Mouse (Mus musculus) gastrocnemius, postnatal 10 days (tissue): Measurements from ENCODE around the gene Lamc3. TPM values are rescaled to one million over a fixed set of nuclear protein-coding genes. Genes with fewer than 3 reads are reported as not detected.
A peak's percentile ranks its signal among the peaks of the same experiment; 100 is the strongest.
"Not testable (repeated sequence)": the region's sequence is repeated elsewhere in the genome, so short reads cannot be mapped to it uniquely, and the experiment has no call there.

Experiments
- DNase-seq: peaks from one replicate; pipeline ENCODE4 v3.0.0; 2021; ENCODE audit warnings: mixed read lengths
- total RNA-seq, 2 experiments: library from RNA; stranded (reverse); gene quantifications; 2 replicates each; pipeline ENCODE4 v1.2.3; 2021

Lamc3 gene
- total RNA-seq, 2 experiments from 2014 or later = 0.25 to 0.26 TPM

DNA sequence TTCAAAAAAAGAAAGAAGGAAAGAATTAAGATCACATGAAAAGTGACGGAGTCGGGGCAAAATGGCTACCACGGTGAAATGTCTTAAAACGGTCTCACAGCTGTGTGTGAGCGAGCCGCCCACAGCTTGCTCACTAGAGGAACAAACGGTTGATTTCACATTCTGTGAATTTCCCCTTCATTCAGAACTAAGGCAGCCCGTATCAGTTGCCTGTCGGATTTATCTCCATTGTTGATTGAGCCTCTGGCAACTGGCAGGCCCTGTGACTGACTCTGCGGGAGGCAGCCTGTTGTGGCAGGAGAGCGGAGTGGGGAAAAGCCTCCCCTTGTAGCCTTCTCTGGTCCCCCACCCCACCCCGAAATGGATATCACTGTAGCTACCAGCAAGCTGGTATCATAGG lies 10.6 kb upstream of the Lamc3 start:
- no peak for DNase-seq

- no peak for DNase-seq
Observed at GRCm38 (mm10) chr2:31878610-31879009, 8.5 kb upstream of the Lamc3 start.

GRCm38 (mm10) chr2:31880868-31881267 lies 6.2 kb upstream of the Lamc3 start:
- no peak for DNase-seq

DNA sequence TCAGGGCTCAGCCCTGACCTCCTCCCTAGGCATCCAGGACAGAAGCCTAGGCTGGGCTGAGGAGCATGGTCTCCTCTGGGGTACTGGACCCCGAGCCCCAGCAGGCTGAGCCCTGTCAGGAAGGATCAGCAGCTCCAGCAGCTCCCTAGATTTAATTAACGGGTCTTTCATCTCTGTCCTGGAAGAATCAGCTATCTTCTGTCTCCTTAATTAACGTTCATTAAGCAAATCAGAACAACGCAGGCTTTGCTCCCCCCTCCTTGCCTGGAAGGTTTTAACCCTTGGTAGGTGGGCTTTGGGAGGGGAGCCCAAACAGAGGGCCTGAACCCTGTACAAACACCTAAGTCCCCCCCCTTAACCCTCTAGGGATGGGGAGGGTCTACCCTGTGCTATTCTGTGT lies 4.0 kb upstream of the Lamc3 start:
- DNase-seq = no peak

DNA sequence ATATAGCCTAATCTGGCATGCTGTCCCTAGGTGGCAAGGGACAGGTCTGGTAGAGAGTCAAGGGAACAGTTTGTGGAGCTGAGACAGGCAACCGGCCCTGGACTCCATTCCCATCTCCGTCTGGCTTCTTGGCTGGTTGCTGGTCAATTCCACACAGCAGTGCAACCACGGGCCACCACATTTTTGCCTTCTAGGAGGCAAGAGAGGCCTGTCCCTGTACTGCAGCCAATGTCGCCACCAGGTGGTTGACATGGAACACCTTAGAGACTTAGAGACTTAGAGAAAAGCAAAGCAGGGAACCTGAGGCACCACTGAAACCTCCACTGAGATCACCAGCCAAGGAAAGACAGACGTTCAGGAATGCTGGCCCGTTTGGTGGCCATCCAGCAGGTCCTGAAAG lies 2.3 kb upstream of the Lamc3 start:
- no peak for DNase-seq

DNA sequence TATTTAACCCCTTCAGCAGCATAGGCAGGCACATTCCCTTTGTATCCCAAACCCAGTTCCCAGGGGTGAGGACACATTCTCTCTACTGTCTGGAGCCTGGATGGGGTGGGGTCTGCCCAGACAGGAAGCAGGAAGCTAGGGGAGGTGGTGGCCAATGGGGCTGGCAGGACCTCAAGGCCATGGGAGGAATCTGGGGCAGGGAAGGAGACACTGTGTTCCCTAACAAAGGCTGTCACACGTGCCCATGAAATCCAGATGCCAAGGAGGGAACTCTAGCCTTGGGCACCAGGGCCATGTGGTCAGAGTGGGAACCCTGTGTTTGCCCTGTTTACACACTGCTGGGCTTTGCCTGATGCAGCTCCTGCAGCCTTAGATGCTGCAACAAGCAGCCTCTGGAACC lies 1.8 kb downstream of the Lamc3 start:
- DNase-seq = no peak

GRCm38 (mm10) chr2:31891219-31891618 lies 4.1 kb downstream of the Lamc3 start:
- DNase-seq = no peak

GRCm38 (mm10) chr2:31893110-31893669 lies 6.1 kb downstream of the Lamc3 start:
- DNase-seq = no peak

- DNase-seq = no peak
Observed at GRCm38 (mm10) chr2:31894221-31894870, 7.3 kb downstream of the Lamc3 start.

GRCm38 (mm10) chr2:31900932-31901331 lies 13.8 kb downstream of the Lamc3 start:
- no peak for DNase-seq

DNA sequence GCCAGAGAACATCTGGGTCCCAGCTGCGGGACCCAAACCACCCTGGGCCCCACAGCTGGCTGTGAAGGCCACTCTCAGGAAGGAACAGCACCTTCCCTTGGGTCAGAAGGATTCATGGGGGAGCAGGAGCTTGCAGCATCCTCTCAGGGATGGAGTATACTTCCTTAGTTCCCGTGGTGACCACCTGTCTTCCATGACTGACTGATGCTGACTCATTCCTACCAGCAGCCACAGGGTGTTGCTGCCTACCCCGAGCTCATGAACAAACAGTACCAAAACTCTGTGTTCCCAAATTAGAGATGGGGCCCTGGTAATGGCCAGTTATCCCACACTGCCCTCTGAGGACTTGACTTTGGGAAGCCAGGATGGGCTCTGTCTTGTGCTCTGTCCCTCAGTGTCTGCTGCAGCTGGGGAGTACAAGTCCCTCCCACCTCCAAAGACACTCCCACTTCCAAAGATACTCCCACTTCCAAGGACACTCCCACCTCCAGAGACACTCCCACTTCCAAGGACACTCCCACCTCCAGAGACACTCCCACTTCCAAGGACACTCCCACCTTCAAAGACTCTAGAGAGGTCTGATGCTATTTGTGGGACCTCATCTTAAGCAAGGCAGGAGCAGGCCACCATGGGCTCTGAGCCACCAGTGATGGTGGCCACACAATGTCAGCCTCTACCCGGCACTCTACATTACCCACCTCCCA lies 14.7 kb downstream of the Lamc3 start:
- no peak for DNase-seq

DNA sequence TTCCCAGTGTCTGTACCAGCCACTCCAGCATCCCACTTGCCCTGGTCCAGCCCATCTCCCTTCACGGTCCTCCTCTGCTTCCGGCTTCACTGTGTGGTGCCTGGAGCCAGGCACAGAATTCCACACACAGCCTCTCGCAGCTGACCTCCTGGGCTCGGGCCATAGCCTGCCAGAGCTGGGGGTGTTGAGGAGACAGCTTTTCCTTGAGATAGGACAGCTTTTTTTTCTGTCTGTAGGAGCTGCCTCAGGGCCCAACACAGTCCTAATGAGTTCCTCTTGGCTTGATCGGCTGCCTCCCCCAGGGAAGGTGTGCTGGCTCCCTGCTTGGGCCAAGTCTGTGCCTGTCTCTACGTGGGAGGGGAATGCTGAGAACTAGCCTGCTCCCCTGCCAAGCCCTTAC lies 17.0 kb downstream of the Lamc3 start:
- DNase-seq = no peak

GRCm38 (mm10) chr2:31904622-31905021 lies 17.5 kb downstream of the Lamc3 start:
- no peak for DNase-seq

DNA sequence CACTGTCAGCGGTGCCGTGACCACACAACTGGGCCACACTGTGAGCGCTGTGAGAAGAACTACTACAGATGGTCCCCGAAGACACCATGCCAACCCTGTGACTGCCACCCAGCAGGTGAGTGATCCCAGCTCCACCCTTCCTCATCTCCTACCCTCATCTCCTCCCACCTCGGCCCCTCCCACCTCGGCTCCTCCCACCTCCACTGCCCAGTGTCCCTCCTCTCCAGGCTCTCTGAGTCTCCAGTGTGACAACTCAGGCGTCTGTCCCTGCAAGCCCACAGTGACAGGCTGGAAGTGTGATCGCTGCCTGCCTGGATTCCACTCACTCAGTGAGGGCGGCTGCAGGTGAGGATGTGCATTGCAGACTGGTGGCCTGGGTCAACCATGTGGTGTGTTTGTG lies 18.6 kb downstream of the Lamc3 start:
- no peak for DNase-seq

GRCm38 (mm10) chr2:31906407-31906806 lies 19.3 kb downstream of the Lamc3 start:
- no peak for DNase-seq

- no peak for DNase-seq
Observed at GRCm38 (mm10) chr2:31912575-31912974, 25.5 kb downstream of the Lamc3 start.

DNA sequence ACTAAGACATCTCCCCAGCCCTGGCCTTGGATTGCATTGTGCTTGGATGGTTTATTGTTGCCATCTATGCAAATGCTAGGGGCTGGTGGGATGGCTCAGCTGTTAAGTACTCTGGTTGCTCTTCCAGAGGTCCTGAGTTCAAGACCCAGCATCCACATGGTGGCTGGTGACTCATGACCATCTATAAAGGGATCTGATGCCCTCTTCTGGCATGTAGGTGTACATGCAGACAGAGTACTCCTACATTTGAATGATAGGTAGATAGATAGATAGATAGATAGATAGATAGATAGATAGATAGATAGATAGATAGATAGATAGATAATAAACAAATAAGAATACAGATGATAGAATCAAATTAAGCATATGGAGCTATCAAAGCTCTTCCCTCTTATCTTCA lies 27.1 kb downstream of the Lamc3 start:
- not testable (repeated sequence) for DNase-seq

- DNase-seq = peak; percentile 86
Observed at GRCm38 (mm10) chr2:31915112-31915511, 28.0 kb downstream of the Lamc3 start.

DNA sequence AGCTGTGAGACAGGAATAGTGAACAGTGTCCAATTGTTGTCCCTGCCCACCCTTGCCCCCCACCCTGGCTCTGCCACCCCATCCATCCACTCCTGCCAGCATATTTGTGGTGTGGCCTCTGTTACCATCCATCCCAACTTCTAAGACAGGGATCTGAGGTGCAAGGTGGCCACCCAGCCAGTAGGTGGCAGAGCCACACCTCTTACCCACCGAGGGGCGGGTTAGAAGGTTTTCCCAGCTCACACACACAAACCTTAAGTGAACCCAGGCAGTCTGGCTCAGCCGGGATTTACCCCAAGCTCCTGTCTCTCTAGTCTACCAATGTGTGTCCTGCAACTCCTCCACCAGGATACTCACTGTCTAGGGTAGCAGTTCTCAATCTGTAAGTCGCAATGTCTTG lies 30.5 kb downstream of the Lamc3 start:
- DNase-seq = peak; percentile 44

GRCm38 (mm10) chr2:31923645-31924044 lies 36.6 kb downstream of the Lamc3 start:
- DNase-seq = no peak

GRCm38 (mm10) chr2:31924811-31925210 lies 37.7 kb downstream of the Lamc3 start:
- DNase-seq = no peak

GRCm38 (mm10) chr2:31925936-31926335 lies 38.8 kb downstream of the Lamc3 start:
- no peak for DNase-seq

DNA sequence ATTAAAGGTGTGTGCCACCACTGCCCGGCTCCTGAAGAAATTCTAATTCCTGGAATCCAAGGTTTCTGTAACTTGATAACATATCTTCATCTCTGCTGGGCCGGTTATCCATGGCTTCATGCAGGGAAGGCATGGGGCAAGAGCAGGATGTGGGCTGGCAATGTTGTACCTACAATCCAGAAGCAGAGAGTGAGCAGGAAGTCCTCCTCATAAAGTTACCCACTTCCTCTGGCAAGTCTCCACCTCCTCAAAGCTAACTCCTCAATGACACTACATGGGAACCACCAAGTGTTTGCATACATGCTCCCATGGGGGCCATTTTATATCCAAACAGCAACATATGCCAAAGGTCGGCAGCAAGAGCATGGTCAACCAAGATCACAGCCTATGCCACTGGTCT lies 42.6 kb downstream of the Lamc3 start:
- DNase-seq = no peak

DNA sequence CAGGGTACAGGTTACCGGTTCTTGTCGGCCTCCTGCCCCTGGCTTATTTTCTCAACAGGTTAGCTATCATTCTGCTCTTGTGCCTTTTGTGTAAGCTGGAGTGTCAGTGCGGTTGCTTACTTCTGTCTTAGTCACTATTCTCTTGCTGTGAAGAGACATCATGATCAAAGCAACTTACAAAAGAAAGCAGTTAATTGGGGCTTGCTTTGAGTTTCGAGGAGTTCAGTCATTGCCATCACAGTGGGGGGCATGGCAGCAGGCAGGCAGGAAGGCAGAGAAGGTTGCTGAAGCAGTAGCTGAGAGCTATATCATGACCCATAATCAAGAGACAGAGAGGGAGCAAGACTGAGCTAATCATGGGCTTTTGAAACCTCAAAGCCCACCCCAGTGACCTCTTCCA lies 47.5 kb downstream of the Lamc3 start:
- DNase-seq = no peak
